Mouse (Mus musculus): ENCODE measurements around the gene Gbp2b. TPM values are rescaled to one million over a fixed set of nuclear protein-coding genes. Genes with fewer than 3 reads are reported as not detected.
A peak's percentile ranks its signal among the peaks of the same experiment; 100 is the strongest.
"Not testable (repeated sequence)": the region's sequence is repeated elsewhere in the genome, so short reads cannot be mapped to it uniquely, and the experiment has no call there.

Gbp2b gene
- not detected in 2 replicates for polyA plus RNA-seq (2015; fragmentation: Nextera tagmentation; extraction: Ambion mirVana)

- no peak for ATAC-seq (ENCODE audit: low FRiP score, low read depth)
- Histone ChIP-seq H3K27ac (no peak within 1 kb of the TSS), H3K27me3 (no peaks in the 10 kb centered on the region), H3K4me2 (replicated peaks) (no peak within 1 kb of the TSS), H3K9me3 (no peaks in the 10 kb centered on the region), H3K36me3 (no peaks in the 10 kb centered on the region), H3K4me3 (no peak within 1 kb of the TSS), H3K4me1 (no peaks in the 10 kb centered on the region), H3K9ac (no peak within 1 kb of the TSS)
- WGBS, result 56% methylated on average over 1 of the region's 1 CpGs
Measured at GRCm38 (mm10) chr3:142594547-142594946, at the start of gene Gbp2b. Gbp2b (plus strand) TSS chr3:142594847.

- Histone ChIP-seq H3K4me1 (no peaks in the 10 kb centered on the region), H3K27me3 (no peaks in the 10 kb centered on the region), H3K27ac (no peak overlapping the region), H3K36me3 (no peaks in the 10 kb centered on the region), H3K9ac (no peak overlapping the region), H3K4me3 (no peak overlapping the region), H3K4me2 (replicated peaks) (no peak overlapping the region), H3K9me3 (no peaks in the 10 kb centered on the region)
- no peak for ATAC-seq (ENCODE audit: low FRiP score, low read depth)
- 83% methylated on average over 3 of the region's 3 CpGs for WGBS
Measured at GRCm38 (mm10) chr3:142546690-142547089, 48.0 kb upstream of the Gbp2b start.

GRCm38 (mm10) chr3:142550052-142550676 is 44.5 kb upstream of the Gbp2b start:
- H3K36me3 ChIP-seq, result no peaks in the 10 kb centered on the region
- WGBS, result 81% methylated on average over 3 of the region's 3 CpGs
- H3K27me3 ChIP-seq, result no peaks in the 10 kb centered on the region
- H3K9me3 ChIP-seq, result no peaks in the 10 kb centered on the region
- H3K9ac ChIP-seq, result no peak overlapping the region
- ATAC-seq (ENCODE audit: low FRiP score, low read depth), result no peak
- H3K27ac ChIP-seq, result no peak overlapping the region
- no peak overlapping the region for H3K4me2 ChIP-seq (replicated peaks)
- H3K4me1 ChIP-seq, result no peaks in the 10 kb centered on the region
- H3K4me3 ChIP-seq, result no peak overlapping the region

- Histone ChIP-seq H3K27ac (no peak overlapping the region), H3K4me3 (no peak overlapping the region), H3K4me2 (replicated peaks) (no peak overlapping the region), H3K9me3 (no peaks in the 10 kb centered on the region), H3K27me3 (no peaks in the 10 kb centered on the region), H3K9ac (no peak overlapping the region), H3K36me3 (no peaks in the 10 kb centered on the region), H3K4me1 (no peaks in the 10 kb centered on the region)
- 80% methylated on average over 1 of the region's 1 CpGs for WGBS
- ATAC-seq (ENCODE audit: low FRiP score, low read depth), result no peak
Measured at GRCm38 (mm10) chr3:142554601-142555000, 40.0 kb upstream of the Gbp2b start.

- Histone ChIP-seq H3K27ac (no peak overlapping the region), H3K4me3 (no peak overlapping the region), H3K9ac (no peak overlapping the region), H3K4me2 (replicated peaks) (no peak overlapping the region), H3K4me1 (peaks cover 3% of the 10 kb centered on the region; the same call in 1 of the 2 replicates), H3K9me3 (no peaks in the 10 kb centered on the region), H3K27me3 (no peaks in the 10 kb centered on the region), H3K36me3 (no peaks in the 10 kb centered on the region)
- WGBS, result 86% methylated on average over 11 of the region's 11 CpGs
- ATAC-seq (ENCODE audit: low FRiP score, low read depth), result no peak
Measured at GRCm38 (mm10) chr3:142555623-142556022, 39.0 kb upstream of the Gbp2b start.

- WGBS, result 34% methylated on average over 3 of the region's 3 CpGs
- H3K4me3 ChIP-seq, result peak within 1 kb of the TSS; percentile 38
- peak within 1 kb of the TSS; percentile 31 for H3K9ac ChIP-seq
- no peak within 1 kb of the TSS for H3K27ac ChIP-seq
- peak within 1 kb of the TSS; percentile 63 for H3K4me2 ChIP-seq (replicated peaks)
- H3K36me3 ChIP-seq, result no peaks in the 10 kb centered on the region
- no peaks in the 10 kb centered on the region for H3K27me3 ChIP-seq
- no peak for ATAC-seq (ENCODE audit: low FRiP score, low read depth)
- H3K9me3 ChIP-seq, result no peaks in the 10 kb centered on the region
- peaks cover 3% of the 10 kb centered on the region; the same call in 1 of the 2 replicates for H3K4me1 ChIP-seq
Measured at GRCm38 (mm10) chr3:142559632-142560228, 34.9 kb upstream of the Gbp2b start, which contains the start of gene Gbp3. Gbp3 (plus strand) TSS chr3:142560026.

GRCm38 (mm10) chr3:142560296-142560948 is 34.2 kb upstream of the Gbp2b start:
- Histone ChIP-seq H3K27ac (no peak overlapping the region), H3K9ac (peak overlapping the region; percentile 31)

GRCm38 (mm10) chr3:142561045-142561646 is 33.5 kb upstream of the Gbp2b start:
- Histone ChIP-seq H3K27ac (no peak overlapping the region), H3K9ac (no peak overlapping the region), H3K4me1 (peaks cover 3% of the 10 kb centered on the region; the same call in 1 of the 2 replicates), H3K27me3 (no peaks in the 10 kb centered on the region), H3K36me3 (no peaks in the 10 kb centered on the region), H3K9me3 (no peaks in the 10 kb centered on the region), H3K4me2 (replicated peaks) (no peak overlapping the region), H3K4me3 (no peak overlapping the region)
- ATAC-seq (ENCODE audit: low FRiP score, low read depth), result no peak
- 88% methylated on average over 14 of the region's 14 CpGs for WGBS

More at GRCm38 (mm10) chr3:142560296-142560948, 34.2 kb upstream of the Gbp2b start:
- Histone ChIP-seq H3K4me3 (peak overlapping the region; percentile 38), H3K36me3 (no peaks in the 10 kb centered on the region), H3K4me2 (replicated peaks) (peak overlapping the region; percentile 63), H3K9me3 (no peaks in the 10 kb centered on the region), H3K4me1 (peaks cover 3% of the 10 kb centered on the region; the same call in 1 of the 2 replicates), H3K27me3 (no peaks in the 10 kb centered on the region)
- ATAC-seq (ENCODE audit: low FRiP score, low read depth), result peak; percentile 69
- 9% methylated on average over 12 of the region's 12 CpGs for WGBS

- Histone ChIP-seq H3K27me3 (no peaks in the 10 kb centered on the region), H3K27ac (no peak overlapping the region), H3K4me1 (peaks cover 3% of the 10 kb centered on the region; the same call in 1 of the 2 replicates), H3K4me3 (no peak overlapping the region), H3K9ac (no peak overlapping the region), H3K4me2 (replicated peaks) (no peak overlapping the region), H3K9me3 (no peaks in the 10 kb centered on the region), H3K36me3 (no peaks in the 10 kb centered on the region)
- WGBS, result 80% methylated on average over 7 of the region's 7 CpGs
- ATAC-seq (ENCODE audit: low FRiP score, low read depth), result no peak
Measured at GRCm38 (mm10) chr3:142561666-142562065, 33.0 kb upstream of the Gbp2b start.

GRCm38 (mm10) chr3:142567490-142567889 is 27.2 kb upstream of the Gbp2b start:
- H3K4me2 ChIP-seq (replicated peaks); H3K4me1 ChIP-seq; H3K9ac ChIP-seq; H3K27ac ChIP-seq; H3K9me3 ChIP-seq; ATAC-seq (ENCODE audit: low FRiP score, low read depth); H3K36me3 ChIP-seq; H3K4me3 ChIP-seq; H3K27me3 ChIP-seq: not testable (repeated sequence)
- 53% methylated on average over 5 of the region's 5 CpGs for WGBS

- H3K9ac ChIP-seq, result no peak overlapping the region
- no peak overlapping the region for H3K4me3 ChIP-seq
- no peaks in the 10 kb centered on the region for H3K4me1 ChIP-seq
- H3K4me2 ChIP-seq (replicated peaks), result no peak overlapping the region
- H3K36me3 ChIP-seq, result no peaks in the 10 kb centered on the region
- WGBS, result 90% methylated on average over 4 of the region's 4 CpGs
- no peak for ATAC-seq (ENCODE audit: low FRiP score, low read depth)
- H3K27me3 ChIP-seq, result no peaks in the 10 kb centered on the region
- no peaks in the 10 kb centered on the region for H3K9me3 ChIP-seq
- 0 out of 2 replicates have a peak overlapping the region, but pooled peaks have one; percentile 7 for H3K27ac ChIP-seq
Measured at GRCm38 (mm10) chr3:142570738-142571137, 23.9 kb upstream of the Gbp2b start.

GRCm38 (mm10) chr3:142577108-142577507 is 17.5 kb upstream of the Gbp2b start:
- Histone ChIP-seq H3K9ac (no peak overlapping the region), H3K9me3 (no peaks in the 10 kb centered on the region), H3K27me3 (no peaks in the 10 kb centered on the region), H3K27ac (no peak overlapping the region), H3K4me3 (no peak overlapping the region), H3K36me3 (no peaks in the 10 kb centered on the region), H3K4me1 (no peaks in the 10 kb centered on the region), H3K4me2 (replicated peaks) (no peak overlapping the region)
- 85% methylated on average over 3 of the region's 3 CpGs for WGBS
- ATAC-seq (ENCODE audit: low FRiP score, low read depth), result no peak
